12 mouse cellular contexts compared by ENCODE assay signal in genomic region chr14:21359896-21360525, GRCm38 (mm10).
DNase-seq lines count a peak whose midpoint lies in the region; ATAC-seq and TF ChIP-seq lines count a peak whose summit lies in the region.
"Had no signal": no experiment of that assay in that cellular context is flagged by ENCODE, and none has a peak within 500 bp of the region (broad histone marks: within the 10 kb centered on the region; RNA-seq: fewer than 3 reads in every experiment).

No protein-coding gene starts in this region.

- no peak overlapping the region for H3K4me2 ChIP-seq in forebrain, embryonic 12.5 days
- H3K4me2 ChIP-seq in lung, postnatal 0 days (replicated peaks; ENCODE audit: low read depth, low read length): no peak overlapping the region
- H3K4me2 ChIP-seq: embryonic facial prominence, embryonic 12.5 days; heart, embryonic 11.5 days; limb, embryonic 15.5 days had no signal

- peak overlapping the region; percentile 17; the same call in 1 of the 2 replicates for H3K27ac ChIP-seq in left cerebral cortex, adult 2 months
- peak overlapping the region; percentile 74 for H3K27ac ChIP-seq in forebrain, embryonic 12.5 days
- H3K27ac ChIP-seq in lung, postnatal 0 days (ENCODE audit: low read length): no peak overlapping the region
- H3K27ac ChIP-seq: embryonic facial prominence, embryonic 12.5 days; limb, embryonic 15.5 days had no signal

- no peaks in the 10 kb centered on the region for H3K27me3 ChIP-seq in forebrain, embryonic 12.5 days
- H3K27me3 ChIP-seq in lung, postnatal 0 days (replicated peaks; ENCODE audit: insufficient read depth, low read length): no peaks in the 10 kb centered on the region
- H3K27me3 ChIP-seq: embryonic facial prominence, embryonic 12.5 days; limb, embryonic 15.5 days had no signal

- DNase-seq in left cerebral cortex, adult 2 months (ENCODE audit: extremely low spot score in 1 of 2, low spot score in 2 of 2): no peak
- DNase-seq in left cerebral cortex, postnatal 36 days (ENCODE audit: low spot score in 2 of 2): no peak
- DNase-seq in brain, embryonic 14.5 days (ENCODE audit: low read depth): peak; percentile 57
- DNase-seq in lung, postnatal 0 days (ENCODE audit: low spot score): peak; percentile 48
- no peak for DNase-seq in ovary, postnatal 10 days (ENCODE audit: low spot score)
- DNase-seq in left cerebral cortex, postnatal 25 days (ENCODE audit: low spot score in 2 of 2): no peak
- DNase-seq: adrenal gland, postnatal 14 days; cerebellum, postnatal 36 days had no signal

- no peak overlapping the region for H3K4me3 ChIP-seq in left cerebral cortex, adult 2 months
- no peak overlapping the region for H3K4me3 ChIP-seq in forebrain, embryonic 12.5 days (replicated peaks)
- H3K4me3 ChIP-seq in lung, postnatal 0 days (ENCODE audit: low read depth, low read length): no peak overlapping the region
- H3K4me3 ChIP-seq: embryonic facial prominence, embryonic 12.5 days; limb, embryonic 15.5 days had no signal

- H3K36me3 ChIP-seq in forebrain, embryonic 12.5 days (replicated peaks): no peaks in the 10 kb centered on the region
- H3K36me3 ChIP-seq in lung, postnatal 0 days (ENCODE audit: insufficient read depth, low read length): no peaks in the 10 kb centered on the region
- H3K36me3 ChIP-seq: embryonic facial prominence, embryonic 12.5 days; limb, embryonic 15.5 days had no signal

- no peaks in the 10 kb centered on the region for H3K9me3 ChIP-seq in forebrain, embryonic 12.5 days
- H3K9me3 ChIP-seq in lung, postnatal 0 days (ENCODE audit: low read length): no peaks in the 10 kb centered on the region
- H3K9me3 ChIP-seq: embryonic facial prominence, embryonic 12.5 days; limb, embryonic 15.5 days had no signal

- WGBS in forebrain, embryonic 12.5 days: 79% methylated on average over 7 of the region's 12 CpGs
- WGBS in lung, postnatal 0 days: 68% methylated on average over 6 of the region's 12 CpGs

- ATAC-seq in forebrain, embryonic 12.5 days (ENCODE audit: low FRiP score): no peak
- ATAC-seq in lung, postnatal 0 days: peak; percentile 72

- peaks cover 11% of the 10 kb centered on the region for H3K4me1 ChIP-seq in forebrain, embryonic 12.5 days
- no peaks in the 10 kb centered on the region for H3K4me1 ChIP-seq in lung, postnatal 0 days (ENCODE audit: insufficient read depth, low read depth, low read length)
- H3K4me1 ChIP-seq: embryonic facial prominence, embryonic 12.5 days had no signal

- TF ChIP-seq CTCF in left cerebral cortex, adult 2 months (IDR thresholded peaks at IDR 0.05): no peak
- TF ChIP-seq CTCF in brain, embryonic 14.5 days (IDR thresholded peaks at IDR 0.05; ENCODE audit: borderline replicate concordance, extremely low read depth, insufficient read depth, insufficient read length): no peak
- no peak for TF ChIP-seq CTCF in lung, postnatal 0 days (IDR thresholded peaks at IDR 0.05)

- intact Hi-C loops in left cerebral cortex, adult 2 months (cut with DNase I): no loop called here
- intact Hi-C loops in left cerebral cortex, postnatal 36 days (cut with DNase I): loop anchor here (10.0 kb wide), 1 partner anchor 105 kb away; no protein-coding TSS in a partner anchor
- intact Hi-C loops in left cerebral cortex, postnatal 25 days (cut with DNase I): no loop called here

- no peak for TF ChIP-seq EP300 in lung, postnatal 0 days (IDR thresholded peaks at IDR 0.05)

- H3K9ac ChIP-seq in forebrain, embryonic 12.5 days: no peak overlapping the region
- H3K9ac ChIP-seq in lung, postnatal 0 days (replicated peaks; ENCODE audit: low read depth): no peak overlapping the region
- H3K9ac ChIP-seq: embryonic facial prominence, embryonic 12.5 days; limb, embryonic 15.5 days had no signal

- no peak for TF ChIP-seq POLR2A in brain, embryonic 14.5 days (IDR thresholded peaks at IDR 0.05; ENCODE audit: borderline replicate concordance, extremely low read depth, insufficient read depth, insufficient read length, poor library complexity, severe bottlenecking)

Comparison
In these comparisons a context has a peak if more than half of its experiments do, and no peak if none do; other contexts are left out.
1. DNase-seq: peak in brain, embryonic 14.5 days (single experiment) and lung, postnatal 0 days (single experiment); none in left cerebral cortex, adult 2 months (0 of 2), left cerebral cortex, postnatal 36 days (0 of 2), ovary, postnatal 10 days (single experiment) and left cerebral cortex, postnatal 25 days (0 of 2).